Mouse (Mus musculus) heart, embryonic 11.5 days (tissue): ENCODE results near the gene Eomes. TPM values are rescaled to one million over a fixed set of nuclear protein-coding genes. Genes with fewer than 3 reads are reported as not detected.

ENCODE experiments used
- ATAC-seq: fragments of 200-750 bp; cut with Nextera tagmentation; replicated peaks from 2 replicates; pipeline ENCODE4 v1.8.0; 2017; ENCODE audit warnings: moderate library complexity; ENCODE audit not compliant: insufficient number of reproducible peaks, low FRiP score, low TSS enrichment
- H3K27ac ChIP-seq: fragments of 300-500 bp; sonication (generic); 2 replicates; pipeline ENCODE4 v1.5.1; 2014; ENCODE audit warnings: mild to moderate bottlenecking, low read depth, low read length
- H3K27me3 ChIP-seq: fragments of 300-500 bp; sonication (generic); 2 replicates; pipeline ENCODE4 v1.6.1; 2014; ENCODE audit warnings: mild to moderate bottlenecking, low read length, mixed read lengths; ENCODE audit not compliant: control insufficient read depth, insufficient read depth
- H3K36me3 ChIP-seq: fragments of 300-500 bp; sonication (generic); 2 replicates; pipeline ENCODE4 v1.6.1; 2014; ENCODE audit warnings: mild to moderate bottlenecking, low read length, moderate library complexity, mixed read lengths; ENCODE audit not compliant: control insufficient read depth, insufficient read depth
- H3K4me1 ChIP-seq: fragments of 300-500 bp; sonication (generic); 2 replicates; pipeline ENCODE4 v1.6.1; 2014; ENCODE audit warnings: low read length; ENCODE audit not compliant: control insufficient read depth, insufficient read depth
- H3K4me2 ChIP-seq: fragments of 300-500 bp; sonication (generic); 2 replicates; pipeline ENCODE4 v1.6.1; 2014; ENCODE audit warnings: mild to moderate bottlenecking, moderate library complexity
- H3K4me3 ChIP-seq: fragments of 300-500 bp; sonication (generic); 2 replicates; pipeline ENCODE4 v1.5.1; 2014; ENCODE audit warnings: low read depth, low read length
- H3K9ac ChIP-seq: fragments of 300-500 bp; sonication (generic); 2 replicates; pipeline ENCODE4 v1.6.1; 2014; ENCODE audit warnings: mild to moderate bottlenecking, low read depth, low read length, moderate library complexity
- H3K9me3 ChIP-seq: fragments of 300-500 bp; sonication (generic); replicated peaks from 2 replicates; pipeline ENCODE4 v1.6.1; 2016; ENCODE audit warnings: low read length; ENCODE audit not compliant: control insufficient read depth
- WGBS: fragments of 180-500 bp; shearing (Covaris S2); extraction: QIAGEN DNeasy Blood & Tissue Kit; methylation state at CpG from one replicate; pipeline ENCODE4 v1.1.7; 2014; ENCODE audit not compliant: insufficient replicate concordance; 5-methylcytosine and 5-hydroxymethylcytosine counted together
- polyA plus RNA-seq: library from polyadenylated mRNA; unstranded; fragments of >200 nt; fragmentation: Nextera tagmentation; extraction: Ambion mirVana; gene quantifications from 2 replicates; pipeline ENCODE4 v1.2.1, GENCODE M21; 2014

Gene Eomes
- polyA plus RNA-seq, 1 experiment from 2014 or later = 0.17 TPM

DNA sequence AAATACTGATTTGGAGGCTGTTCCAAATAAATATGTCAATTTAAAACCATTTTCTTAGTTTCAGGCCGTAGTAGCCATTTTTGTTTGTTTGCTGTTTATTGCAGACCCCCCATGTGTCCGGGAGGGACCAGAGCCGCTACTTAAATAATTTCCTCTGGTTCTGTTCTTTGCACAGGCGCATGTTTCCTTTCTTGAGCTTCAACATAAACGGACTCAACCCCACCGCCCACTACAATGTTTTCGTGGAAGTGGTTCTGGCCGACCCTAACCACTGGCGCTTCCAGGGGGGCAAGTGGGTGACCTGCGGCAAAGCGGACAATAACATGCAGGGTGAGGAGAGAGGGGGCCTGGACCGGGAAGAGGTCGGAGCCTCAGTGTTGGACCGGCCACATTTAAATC is 2.3 kb downstream of the Eomes start:
- no peaks in the 10 kb centered on the region for H3K9me3 ChIP-seq
- H3K27me3 ChIP-seq = peaks cover 90% of the 10 kb centered on the region
- H3K4me2 ChIP-seq = no peak overlapping the region
- no peak for ATAC-seq
- H3K4me1 ChIP-seq = peaks cover 17% of the 10 kb centered on the region
- WGBS = 6% methylated on average over 14 of the region's 14 CpGs
- H3K36me3 ChIP-seq = no peaks in the 10 kb centered on the region
- H3K9ac ChIP-seq = no peak overlapping the region
- no peak overlapping the region for H3K4me3 ChIP-seq
- no peak overlapping the region for H3K27ac ChIP-seq

- H3K27ac ChIP-seq = no peak overlapping the region
- H3K27me3 ChIP-seq = peaks cover 94% of the 10 kb centered on the region
- no peaks in the 10 kb centered on the region for H3K9me3 ChIP-seq
- H3K36me3 ChIP-seq = no peaks in the 10 kb centered on the region
- no peak for ATAC-seq
- no peak overlapping the region for H3K9ac ChIP-seq
- H3K4me2 ChIP-seq = no peak overlapping the region
- 62% methylated on average over 10 of the region's 10 CpGs for WGBS
- no peak overlapping the region for H3K4me3 ChIP-seq
- H3K4me1 ChIP-seq = peaks cover 17% of the 10 kb centered on the region
Observed at GRCm38 (mm10) chr9:118482210-118482609, 4.2 kb downstream of the Eomes start.

DNA sequence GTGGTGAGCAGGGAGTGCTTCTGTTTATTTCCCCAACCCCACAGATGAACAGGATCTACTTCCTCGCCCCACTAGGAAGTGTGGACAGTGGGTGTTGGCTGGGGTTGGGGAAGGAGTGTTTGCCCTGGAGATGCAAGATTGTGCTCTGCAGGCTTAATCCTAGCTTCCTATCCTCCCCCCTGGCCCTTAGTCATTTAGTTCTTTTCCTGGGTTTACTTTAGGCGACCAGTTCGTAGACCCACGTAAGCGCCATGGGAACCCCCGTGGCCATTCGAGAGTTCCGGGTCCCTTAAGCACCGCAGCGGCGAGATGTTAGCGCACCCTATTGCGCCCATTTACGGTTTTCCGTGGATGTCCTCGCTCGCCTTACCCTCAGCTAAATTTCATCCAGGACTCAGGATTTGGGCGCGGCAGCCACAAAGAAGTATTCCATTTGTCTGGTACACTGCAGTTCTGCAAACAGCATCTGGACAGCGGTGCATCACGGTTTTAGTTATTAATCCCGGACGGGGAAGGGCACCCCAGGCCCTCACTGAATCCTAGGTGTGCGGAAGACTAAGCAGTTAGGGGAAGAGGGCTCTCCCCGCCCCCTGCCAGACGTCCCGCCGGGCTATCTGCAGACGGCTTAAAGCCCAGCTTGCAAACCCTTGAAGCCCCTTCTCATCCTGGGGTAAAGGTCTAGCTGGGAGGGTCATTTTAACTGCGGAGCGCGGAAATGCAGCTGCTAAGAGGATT is 8.5 kb downstream of the Eomes start:
- H3K27me3 ChIP-seq = peaks cover 64% of the 10 kb centered on the region

DNA sequence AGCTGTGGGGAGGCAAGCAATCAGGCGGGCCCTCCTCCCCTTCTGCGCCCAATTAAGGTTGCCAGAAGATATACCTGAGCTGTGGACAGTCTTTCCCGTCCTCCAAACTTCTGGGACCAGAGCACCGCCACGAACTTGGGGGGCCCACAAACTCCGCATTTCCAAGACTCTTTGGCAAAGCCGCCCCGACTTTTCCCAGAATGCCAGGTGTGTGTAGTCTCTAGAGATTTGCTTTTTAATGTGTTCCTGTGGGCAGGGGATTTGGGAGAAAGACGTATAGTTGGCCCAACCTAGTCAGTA is 9.0 kb downstream of the Eomes start:
- no peaks in the 10 kb centered on the region for H3K36me3 ChIP-seq
- no peak for ATAC-seq
- peaks cover 2% of the 10 kb centered on the region; the same call in 1 of the 2 replicates for H3K4me1 ChIP-seq
- no peak overlapping the region for H3K27ac ChIP-seq
- H3K4me2 ChIP-seq = peak overlapping the region; percentile 76
- peak overlapping the region; percentile 40 for H3K4me3 ChIP-seq
- WGBS = under 1% methylated on average over 9 of the region's 9 CpGs
- no peaks in the 10 kb centered on the region for H3K9me3 ChIP-seq
- H3K27me3 ChIP-seq = peaks cover 59% of the 10 kb centered on the region
- no peak overlapping the region for H3K9ac ChIP-seq

More for the DNA sequence above, 8.5 kb downstream of the Eomes start:
- no peak overlapping the region for H3K27ac ChIP-seq
- H3K36me3 ChIP-seq = no peaks in the 10 kb centered on the region
- peak overlapping the region; percentile 40; the same call in 1 of the 2 replicates for H3K4me3 ChIP-seq
- H3K9ac ChIP-seq = no peak overlapping the region
- H3K4me1 ChIP-seq = peaks cover 2% of the 10 kb centered on the region; the same call in 1 of the 2 replicates
- peak overlapping the region; percentile 76 for H3K4me2 ChIP-seq
- no peak for ATAC-seq
- WGBS = 2% methylated on average over 32 of the region's 32 CpGs
- no peaks in the 10 kb centered on the region for H3K9me3 ChIP-seq

- Histone ChIP-seq H3K27ac (no peak overlapping the region), H3K9me3 (no peaks in the 10 kb centered on the region), H3K4me2 (peak overlapping the region; percentile 76), H3K36me3 (no peaks in the 10 kb centered on the region), H3K4me3 (peak overlapping the region; percentile 40), H3K9ac (no peak overlapping the region), H3K4me1 (peaks cover 2% of the 10 kb centered on the region; the same call in 1 of the 2 replicates), H3K27me3 (peaks cover 54% of the 10 kb centered on the region)
- no peak for ATAC-seq
- under 1% methylated on average over 22 of the region's 22 CpGs for WGBS
Observed at GRCm38 (mm10) chr9:118487636-118488035, 9.6 kb downstream of the Eomes start.

DNA sequence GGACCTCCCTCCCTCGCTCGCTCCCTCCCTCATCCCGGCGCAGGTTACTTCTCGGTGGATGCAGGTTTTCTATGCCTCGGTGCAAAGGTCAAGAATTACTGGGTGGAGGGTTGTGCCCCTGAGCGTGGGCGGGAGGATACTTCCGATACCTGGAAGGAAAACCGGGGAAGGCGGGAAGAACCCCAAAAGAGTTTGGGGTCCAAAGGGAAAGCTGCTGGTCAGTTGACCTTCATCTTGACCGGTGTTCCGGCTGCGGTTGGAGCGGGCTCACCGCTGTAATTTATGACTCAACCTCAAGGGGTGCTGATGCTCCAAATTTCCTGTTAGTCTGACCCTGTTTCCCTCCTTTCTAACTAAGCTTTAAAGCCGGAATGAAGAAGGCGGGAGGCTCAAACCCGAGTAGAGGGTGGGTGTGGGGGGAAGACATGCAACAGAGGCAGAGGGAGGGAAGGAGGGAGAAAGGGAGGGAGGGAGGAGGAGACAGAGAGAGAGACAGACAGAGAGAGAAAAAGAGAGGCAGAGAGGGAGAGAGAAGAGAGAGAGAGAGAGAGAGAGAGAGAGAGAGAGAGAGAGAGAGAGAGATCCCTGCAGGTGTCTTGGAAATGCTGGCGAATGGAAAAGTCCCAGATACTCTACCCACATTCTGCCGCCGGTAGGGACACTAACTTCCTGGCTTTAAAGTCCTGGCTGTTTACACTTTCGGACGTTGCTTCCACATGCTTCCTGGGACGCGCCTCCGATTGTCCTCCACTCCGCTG is 10.3 kb downstream of the Eomes start:
- Histone ChIP-seq H3K9ac (peak overlapping the region; percentile 56; the same call in 1 of the 2 replicates), H3K36me3 (no peaks in the 10 kb centered on the region), H3K4me2 (peak overlapping the region; percentile 76), H3K4me1 (peaks cover 2% of the 10 kb centered on the region; the same call in 1 of the 2 replicates), H3K4me3 (peak overlapping the region; percentile 40), H3K27me3 (peaks cover 49% of the 10 kb centered on the region), H3K9me3 (no peaks in the 10 kb centered on the region), H3K27ac (no peak overlapping the region)
- under 1% methylated on average over 28 of the region's 28 CpGs for WGBS
- ATAC-seq = no peak; the same call in 1 of the 2 replicates

- Histone ChIP-seq H3K9me3 (no peaks in the 10 kb centered on the region), H3K4me3 (peak overlapping the region; percentile 40), H3K4me1 (peaks cover 2% of the 10 kb centered on the region; the same call in 1 of the 2 replicates), H3K27me3 (peaks cover 43% of the 10 kb centered on the region), H3K9ac (peak overlapping the region; percentile 56), H3K36me3 (no peaks in the 10 kb centered on the region), H3K4me2 (peak overlapping the region; percentile 76), H3K27ac (no peak overlapping the region)
- WGBS = under 1% methylated on average over 20 of the region's 20 CpGs
- no peak for ATAC-seq
Observed at GRCm38 (mm10) chr9:118488896-118489578, 11.0 kb downstream of the Eomes start.

- H3K9ac ChIP-seq = no peak overlapping the region
- peak overlapping the region; percentile 76 for H3K4me2 ChIP-seq
- H3K27ac ChIP-seq = no peak overlapping the region
- peak overlapping the region; percentile 27 for H3K4me3 ChIP-seq
- 1% methylated on average over 16 of the region's 16 CpGs for WGBS
- H3K9me3 ChIP-seq = no peaks in the 10 kb centered on the region
- H3K36me3 ChIP-seq = no peaks in the 10 kb centered on the region
- H3K27me3 ChIP-seq = peaks cover 37% of the 10 kb centered on the region
- no peak; the same call in 1 of the 2 replicates for ATAC-seq
- H3K4me1 ChIP-seq = peaks cover 2% of the 10 kb centered on the region; the same call in 1 of the 2 replicates
Observed at GRCm38 (mm10) chr9:118489579-118490019, 11.6 kb downstream of the Eomes start.
